Mouse (Mus musculus): ENCODE data around the gene Il3. TPM values are rescaled to one million over a fixed set of nuclear protein-coding genes. Genes with fewer than 3 reads are reported as not detected.
A peak's percentile ranks its signal among the peaks of the same experiment; 100 is the strongest.
"Not testable (repeated sequence)": the region's sequence is repeated elsewhere in the genome, so short reads cannot be mapped to it uniquely, and the experiment has no call there.

The Il3 gene
- polyA plus RNA-seq, 1 experiment from 2014 or later: not detected

- Histone ChIP-seq H3K27ac (ENCODE audit: low read depth, low read length) (peak overlapping the region; percentile 91), H3K36me3 (ENCODE audit: control insufficient read depth, insufficient read depth, low read length) (no peaks in the 10 kb centered on the region), H3K4me1 (ENCODE audit: control insufficient read depth, insufficient read depth, low read depth, low read length) (peaks cover 23% of the 10 kb centered on the region), H3K9ac (ENCODE audit: low read depth, low read length) (peak overlapping the region; percentile 83), H3K27me3 (replicated peaks; ENCODE audit: control insufficient read depth, insufficient read depth, low read length) (no peaks in the 10 kb centered on the region), H3K4me2 (ENCODE audit: low read length) (peak overlapping the region; percentile 66), H3K4me3 (ENCODE audit: low read length) (peak overlapping the region; percentile 74), H3K9me3 (ENCODE audit: control insufficient read depth, low read length) (no peaks in the 10 kb centered on the region)
- ATAC-seq: peak; percentile 31
- WGBS: 3% methylated on average over 7 of the region's 7 CpGs
Observed at GRCm38 (mm10) chr11:54304471-54304873, 37.4 kb upstream of the Il3 start.

DNA sequence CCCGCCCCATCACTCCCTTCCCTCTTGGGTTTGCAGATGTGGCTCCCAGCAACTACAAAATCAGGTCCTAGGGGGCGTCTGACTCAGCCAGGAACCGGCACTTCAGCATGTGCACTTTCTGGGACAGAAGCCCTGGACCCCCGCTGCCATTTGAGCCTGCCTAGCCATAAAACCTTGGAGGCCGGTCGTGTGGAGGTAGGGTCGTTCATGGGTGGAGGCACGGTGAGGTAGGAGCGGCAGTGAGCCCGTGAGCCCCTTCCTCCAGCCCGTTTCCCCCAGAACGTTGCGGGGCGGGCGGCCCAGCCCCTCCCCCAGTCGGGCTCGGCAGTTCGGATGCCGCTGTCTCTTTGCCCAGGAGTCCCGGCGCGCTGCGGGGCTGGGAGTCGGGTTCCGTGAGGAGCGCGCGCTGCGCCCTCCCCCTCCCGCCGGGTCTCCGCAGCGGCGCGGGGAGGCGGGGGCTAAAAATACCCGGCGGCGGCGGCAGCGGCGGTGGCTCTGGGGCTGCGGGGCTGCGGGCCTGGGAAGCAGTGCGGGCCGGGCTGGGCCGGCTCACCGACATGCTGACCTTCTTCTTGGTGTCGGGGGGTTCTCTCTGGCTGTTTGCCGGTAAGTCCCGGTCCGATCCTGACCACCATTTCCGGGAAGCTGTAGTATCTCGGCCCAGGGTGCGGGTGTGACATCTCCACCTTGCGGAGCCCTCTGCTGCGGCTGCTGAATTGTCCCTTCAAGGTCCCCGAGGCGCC is 36.8 kb upstream of the Il3 start, which contains the start of gene Acsl6:
Gene Acsl6 (plus strand): TSS at position 71 of the 743 bp plus-strand sequence.
- Histone ChIP-seq H3K4me3 (ENCODE audit: low read length) (peak within 1 kb of the TSS; percentile 74), H3K9ac (ENCODE audit: low read depth, low read length) (peak within 1 kb of the TSS; percentile 83), H3K27ac (ENCODE audit: low read depth, low read length) (peak within 1 kb of the TSS; percentile 91), H3K27me3 (replicated peaks; ENCODE audit: control insufficient read depth, insufficient read depth, low read length) (no peaks in the 10 kb centered on the region), H3K4me1 (ENCODE audit: control insufficient read depth, insufficient read depth, low read depth, low read length) (peaks cover 23% of the 10 kb centered on the region), H3K36me3 (ENCODE audit: control insufficient read depth, insufficient read depth, low read length) (no peaks in the 10 kb centered on the region), H3K9me3 (ENCODE audit: control insufficient read depth, low read length) (no peaks in the 10 kb centered on the region), H3K4me2 (ENCODE audit: low read length) (peak within 1 kb of the TSS; percentile 66)
- peak; percentile 76 for ATAC-seq
- under 1% methylated on average over 41 of the region's 59 CpGs for WGBS

DNA sequence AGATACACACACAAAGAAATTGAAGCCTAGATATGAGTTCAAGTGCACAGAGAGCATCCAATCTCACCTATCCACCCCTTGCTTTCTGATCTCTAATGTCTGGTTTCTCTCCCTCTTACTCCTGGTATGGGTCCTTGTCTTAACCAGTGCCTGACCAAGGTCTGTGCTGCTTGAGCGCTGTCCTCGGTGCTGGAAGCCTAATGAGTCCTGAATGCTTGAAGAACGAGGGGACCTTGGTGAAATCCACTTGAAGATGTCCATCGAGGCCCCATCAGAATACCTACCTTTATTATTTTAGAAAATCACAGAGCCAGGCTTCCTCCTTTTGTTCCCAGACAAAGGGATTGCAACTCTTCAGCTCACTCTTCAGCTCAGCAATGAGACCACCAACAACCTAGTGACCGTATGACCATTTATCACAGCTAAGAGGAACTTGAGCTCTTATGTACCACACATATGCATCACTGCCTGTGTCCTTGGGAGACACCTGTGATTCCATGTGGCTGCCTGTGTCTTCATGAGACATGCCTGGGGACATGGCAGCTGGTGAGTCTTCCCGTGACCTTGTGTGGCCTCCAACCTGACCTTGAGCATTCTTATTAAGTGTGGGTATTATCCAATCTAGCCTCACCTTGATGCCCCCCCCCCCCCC is 36.1 kb upstream of the Il3 start:
- Histone ChIP-seq H3K36me3 (ENCODE audit: control insufficient read depth, insufficient read depth, low read length) (no peaks in the 10 kb centered on the region), H3K4me1 (ENCODE audit: control insufficient read depth, insufficient read depth, low read depth, low read length) (peaks cover 23% of the 10 kb centered on the region), H3K4me2 (ENCODE audit: low read length) (peak overlapping the region; percentile 66), H3K9me3 (ENCODE audit: control insufficient read depth, low read length) (no peaks in the 10 kb centered on the region), H3K27ac (ENCODE audit: low read depth, low read length) (peak overlapping the region; percentile 91), H3K9ac (ENCODE audit: low read depth, low read length) (peak overlapping the region; percentile 83), H3K27me3 (replicated peaks; ENCODE audit: control insufficient read depth, insufficient read depth, low read length) (no peaks in the 10 kb centered on the region), H3K4me3 (ENCODE audit: low read length) (peak overlapping the region; percentile 74)
- ATAC-seq: peak; percentile 29
- 17% methylated on average over 6 of the region's 6 CpGs for WGBS

GRCm38 (mm10) chr11:54302606-54303005 is 35.5 kb upstream of the Il3 start:
- no peaks in the 10 kb centered on the region for H3K9me3 ChIP-seq (ENCODE audit: control insufficient read depth, low read length)
- H3K9ac ChIP-seq (ENCODE audit: low read depth, low read length): peak overlapping the region; percentile 83; the same call in 1 of the 2 replicates
- H3K36me3 ChIP-seq (ENCODE audit: control insufficient read depth, insufficient read depth, low read length): no peaks in the 10 kb centered on the region
- no peak for ATAC-seq
- H3K27me3 ChIP-seq (replicated peaks; ENCODE audit: control insufficient read depth, insufficient read depth, low read length): no peaks in the 10 kb centered on the region
- 75% methylated on average over 3 of the region's 3 CpGs for WGBS
- H3K4me1 ChIP-seq (ENCODE audit: control insufficient read depth, insufficient read depth, low read depth, low read length): peaks cover 23% of the 10 kb centered on the region
- H3K4me3 ChIP-seq (ENCODE audit: low read length): no peak overlapping the region
- peak overlapping the region; percentile 91; the same call in 1 of the 2 replicates for H3K27ac ChIP-seq (ENCODE audit: low read depth, low read length)
- peak overlapping the region; percentile 66 for H3K4me2 ChIP-seq (ENCODE audit: low read length)

- Histone ChIP-seq H3K27ac (ENCODE audit: low read depth, low read length) (no peak overlapping the region), H3K4me2 (ENCODE audit: low read length) (no peak overlapping the region), H3K36me3 (ENCODE audit: control insufficient read depth, insufficient read depth, low read length) (no peaks in the 10 kb centered on the region), H3K27me3 (replicated peaks; ENCODE audit: control insufficient read depth, insufficient read depth, low read length) (no peaks in the 10 kb centered on the region), H3K9me3 (ENCODE audit: control insufficient read depth, low read length) (no peaks in the 10 kb centered on the region), H3K9ac (ENCODE audit: low read depth, low read length) (no peak overlapping the region), H3K4me3 (ENCODE audit: low read length) (no peak overlapping the region), H3K4me1 (ENCODE audit: control insufficient read depth, insufficient read depth, low read depth, low read length) (peaks cover 20% of the 10 kb centered on the region)
- WGBS: 86% methylated on average over 8 of the region's 8 CpGs
- ATAC-seq: no peak
Observed at GRCm38 (mm10) chr11:54301994-54302393, 34.9 kb upstream of the Il3 start.

DNA sequence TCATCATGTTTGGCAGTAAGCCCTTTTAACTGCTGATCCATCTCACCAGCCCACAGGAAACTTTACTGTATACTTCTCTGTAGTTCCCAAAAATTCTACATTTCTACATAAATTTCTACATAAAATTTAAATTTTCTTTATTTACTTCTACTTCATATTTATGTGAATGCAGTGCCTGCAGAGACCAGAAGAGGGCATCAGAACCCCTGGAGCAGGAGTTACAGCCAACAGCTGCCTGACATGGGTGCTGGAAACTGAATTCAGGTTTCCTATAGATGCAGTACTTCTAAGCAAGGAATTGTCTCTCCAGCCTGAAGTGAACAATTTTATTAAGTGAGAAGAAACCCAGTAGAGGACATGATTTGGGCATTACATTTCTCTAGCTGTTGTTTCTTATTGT is 31.7 kb upstream of the Il3 start:
- Histone ChIP-seq H3K9me3 (ENCODE audit: control insufficient read depth, low read length) (no peaks in the 10 kb centered on the region), H3K9ac (ENCODE audit: low read depth, low read length) (no peak overlapping the region), H3K27me3 (replicated peaks; ENCODE audit: control insufficient read depth, insufficient read depth, low read length) (no peaks in the 10 kb centered on the region), H3K4me2 (ENCODE audit: low read length) (no peak overlapping the region), H3K4me3 (ENCODE audit: low read length) (no peak overlapping the region), H3K4me1 (ENCODE audit: control insufficient read depth, insufficient read depth, low read depth, low read length) (peaks cover 7% of the 10 kb centered on the region), H3K27ac (ENCODE audit: low read depth, low read length) (no peak overlapping the region), H3K36me3 (ENCODE audit: control insufficient read depth, insufficient read depth, low read length) (no peaks in the 10 kb centered on the region)
- no peak for ATAC-seq

DNA sequence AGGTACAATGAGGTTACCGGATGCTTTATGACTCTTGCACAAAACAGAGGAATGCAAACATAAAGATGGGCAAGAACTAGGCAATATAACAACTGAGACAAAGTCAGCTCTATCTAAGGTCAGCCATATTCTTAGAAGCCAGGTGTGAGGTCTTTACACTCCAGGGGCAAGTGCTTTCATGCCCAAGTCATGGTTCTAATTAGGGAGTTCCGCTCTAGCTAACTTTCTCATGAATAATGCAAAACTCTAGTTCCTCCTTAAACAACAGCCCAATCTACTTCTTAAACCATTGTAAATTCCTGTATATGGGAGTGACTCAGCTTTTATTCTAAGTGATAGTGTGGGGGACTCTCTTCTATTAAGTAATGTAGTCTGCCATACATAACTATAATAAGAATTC is 30.4 kb upstream of the Il3 start:
- 79% methylated on average over 2 of the region's 2 CpGs for whole genome bisulfite sequencing
- not testable (repeated sequence) for H3K4me3 ChIP-seq (ENCODE audit: low read length); H3K4me1 ChIP-seq (ENCODE audit: control insufficient read depth, insufficient read depth, low read depth, low read length); H3K36me3 ChIP-seq (ENCODE audit: control insufficient read depth, insufficient read depth, low read length); H3K9me3 ChIP-seq (ENCODE audit: control insufficient read depth, low read length); ATAC-seq; H3K9ac ChIP-seq (ENCODE audit: low read depth, low read length); H3K27ac ChIP-seq (ENCODE audit: low read depth, low read length); H3K4me2 ChIP-seq (ENCODE audit: low read length); H3K27me3 ChIP-seq (replicated peaks; ENCODE audit: control insufficient read depth, insufficient read depth, low read length)

DNA sequence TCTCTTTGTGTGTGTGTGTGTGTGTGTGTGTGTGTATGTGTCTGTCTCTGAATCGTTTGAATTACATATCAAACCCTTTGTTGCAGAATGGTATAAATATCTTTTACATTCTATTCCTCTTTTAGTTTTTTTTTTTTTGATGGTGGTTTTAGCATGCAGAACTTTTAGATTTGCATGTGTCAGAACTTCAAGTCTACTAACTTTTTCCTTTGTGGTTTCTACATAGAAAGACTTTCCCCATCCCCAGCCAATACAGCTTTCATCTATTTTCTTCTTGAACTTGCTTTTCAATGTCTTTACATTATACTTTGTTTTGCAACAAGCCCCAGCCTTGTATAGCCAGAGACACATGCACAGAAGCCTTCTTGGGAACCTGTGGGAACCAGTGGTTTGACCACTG is 29.7 kb upstream of the Il3 start:
- WGBS: 100% methylated on average over 1 of the region's 1 CpGs
- no peaks in the 10 kb centered on the region for H3K36me3 ChIP-seq (ENCODE audit: control insufficient read depth, insufficient read depth, low read length)
- H3K27me3 ChIP-seq (replicated peaks; ENCODE audit: control insufficient read depth, insufficient read depth, low read length): no peaks in the 10 kb centered on the region
- H3K4me3 ChIP-seq (ENCODE audit: low read length): no peak overlapping the region
- ATAC-seq: no peak
- no peak overlapping the region for H3K27ac ChIP-seq (ENCODE audit: low read depth, low read length)
- no peak overlapping the region for H3K9ac ChIP-seq (ENCODE audit: low read depth, low read length)
- H3K4me1 ChIP-seq (ENCODE audit: control insufficient read depth, insufficient read depth, low read depth, low read length): no peaks in the 10 kb centered on the region
- H3K4me2 ChIP-seq (ENCODE audit: low read length): no peak overlapping the region
- H3K9me3 ChIP-seq (ENCODE audit: control insufficient read depth, low read length): no peaks in the 10 kb centered on the region

GRCm38 (mm10) chr11:54295971-54296370 is 28.9 kb upstream of the Il3 start:
- Histone ChIP-seq H3K27me3 (replicated peaks; ENCODE audit: control insufficient read depth, insufficient read depth, low read length) (no peaks in the 10 kb centered on the region), H3K4me3 (ENCODE audit: low read length) (no peak overlapping the region), H3K4me2 (ENCODE audit: low read length) (no peak overlapping the region), H3K27ac (ENCODE audit: low read depth, low read length) (no peak overlapping the region), H3K36me3 (ENCODE audit: control insufficient read depth, insufficient read depth, low read length) (no peaks in the 10 kb centered on the region), H3K9ac (ENCODE audit: low read depth, low read length) (no peak overlapping the region), H3K9me3 (ENCODE audit: control insufficient read depth, low read length) (no peaks in the 10 kb centered on the region), H3K4me1 (ENCODE audit: control insufficient read depth, insufficient read depth, low read depth, low read length) (no peaks in the 10 kb centered on the region)
- no peak for ATAC-seq
- WGBS: 86% methylated on average over 4 of the region's 4 CpGs

Data from hindbrain, embryonic 16.5 days (tissue).